Mouse (Mus musculus): ENCODE data around the gene Cdr2. TPM values are rescaled to one million over a fixed set of nuclear protein-coding genes. Genes with fewer than 3 reads are reported as not detected.
"Not testable (repeated sequence)": the region's sequence is repeated elsewhere in the genome, so short reads cannot be mapped to it uniquely, and the experiment has no call there.

Cdr2 gene
- polyA plus RNA-seq, 1 experiment from 2014 or later, result 14.0 TPM

DNA sequence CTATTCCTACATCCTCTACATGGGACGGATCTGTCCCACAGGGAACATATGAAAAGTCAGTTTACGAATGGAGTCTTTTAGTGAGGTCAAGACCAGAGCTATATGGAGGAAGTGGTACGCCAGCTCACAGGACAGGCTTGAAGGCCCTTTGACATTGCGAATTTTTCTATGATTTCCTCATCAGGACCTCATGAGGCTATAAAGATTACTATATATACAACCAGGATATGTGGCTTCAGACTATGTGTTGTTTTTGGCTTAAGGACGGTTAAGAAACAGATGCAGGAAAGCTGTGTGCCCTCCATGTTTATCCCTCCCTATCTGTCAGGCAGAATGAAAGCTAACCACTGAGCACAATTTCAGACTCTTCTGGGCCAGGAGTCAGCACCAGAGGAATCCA, 19.0 kb downstream of the Cdr2 start:
- WGBS, result 65% methylated on average over 5 of the region's 5 CpGs
- no peaks in the 10 kb centered on the region for H3K9me3 ChIP-seq
- no peak for ATAC-seq (ENCODE audit: insufficient read depth, low FRiP score, low read depth)
- no peak overlapping the region for H3K27ac ChIP-seq
- H3K4me1 ChIP-seq, result no peaks in the 10 kb centered on the region
- no peak overlapping the region for H3K4me3 ChIP-seq (replicated peaks)
- H3K36me3 ChIP-seq, result 0 out of 2 replicates have a peak, but pooled peaks cover 6% of the 10 kb centered on the region
- H3K4me2 ChIP-seq, result no peak overlapping the region
- H3K9ac ChIP-seq, result no peak overlapping the region
- no peaks in the 10 kb centered on the region for H3K27me3 ChIP-seq (replicated peaks)

DNA sequence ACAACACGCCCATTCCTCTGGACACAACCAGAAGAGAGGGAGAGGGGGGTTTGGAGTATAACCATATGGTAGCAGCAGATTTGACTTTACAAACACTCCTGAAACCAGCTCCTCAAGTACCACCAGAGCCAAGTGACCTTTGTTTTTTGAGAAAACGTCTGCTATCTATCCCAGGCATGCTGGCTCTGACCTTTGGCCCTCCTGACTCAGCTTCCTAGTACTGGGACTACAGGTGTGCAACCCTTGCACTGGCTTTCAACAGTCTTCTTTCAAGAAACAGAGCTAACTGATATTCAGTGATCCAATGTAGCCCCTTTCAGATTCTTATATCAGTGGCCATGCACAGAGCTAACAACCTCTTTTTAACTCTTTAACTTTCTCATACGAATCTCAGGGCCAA, 20.2 kb downstream of the Cdr2 start:
- Histone ChIP-seq H3K4me2 (no peak overlapping the region), H3K4me3 (replicated peaks) (no peak overlapping the region), H3K9ac (no peak overlapping the region), H3K4me1 (no peaks in the 10 kb centered on the region), H3K9me3 (no peaks in the 10 kb centered on the region), H3K27me3 (replicated peaks) (no peaks in the 10 kb centered on the region), H3K36me3 (0 out of 2 replicates have a peak, but pooled peaks cover 17% of the 10 kb centered on the region), H3K27ac (no peak overlapping the region)
- ATAC-seq (ENCODE audit: insufficient read depth, low FRiP score, low read depth), result no peak
- 58% methylated on average over 3 of the region's 3 CpGs for WGBS

DNA sequence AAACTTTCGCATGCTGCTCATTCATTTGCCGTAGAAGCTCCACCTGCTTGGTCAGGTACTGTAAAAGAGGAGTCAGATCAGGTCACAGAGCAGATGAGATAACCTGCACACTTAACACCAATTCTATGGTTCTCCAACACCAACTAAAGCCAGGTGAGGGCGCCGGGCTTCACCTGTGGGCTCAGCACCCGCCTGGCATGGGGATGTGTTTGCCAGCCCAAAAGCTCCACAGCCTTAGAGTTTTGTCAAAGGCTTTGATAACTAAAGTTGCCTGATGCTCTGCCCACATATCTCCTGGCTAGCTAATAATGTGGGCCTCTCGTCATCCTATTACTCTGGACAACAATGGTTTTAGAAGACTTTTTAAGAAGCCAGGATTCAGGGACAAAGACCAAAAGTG, 21.5 kb downstream of the Cdr2 start:
- H3K4me2 ChIP-seq, result no peak overlapping the region
- H3K4me1 ChIP-seq, result no peaks in the 10 kb centered on the region
- no peak for ATAC-seq (ENCODE audit: insufficient read depth, low FRiP score, low read depth)
- no peak overlapping the region for H3K27ac ChIP-seq
- no peak overlapping the region for H3K4me3 ChIP-seq (replicated peaks)
- 0 out of 2 replicates have a peak, but pooled peaks cover 17% of the 10 kb centered on the region for H3K36me3 ChIP-seq
- no peaks in the 10 kb centered on the region for H3K27me3 ChIP-seq (replicated peaks)
- no peak overlapping the region for H3K9ac ChIP-seq
- WGBS, result 86% methylated on average over 6 of the region's 6 CpGs
- H3K9me3 ChIP-seq, result no peaks in the 10 kb centered on the region

DNA sequence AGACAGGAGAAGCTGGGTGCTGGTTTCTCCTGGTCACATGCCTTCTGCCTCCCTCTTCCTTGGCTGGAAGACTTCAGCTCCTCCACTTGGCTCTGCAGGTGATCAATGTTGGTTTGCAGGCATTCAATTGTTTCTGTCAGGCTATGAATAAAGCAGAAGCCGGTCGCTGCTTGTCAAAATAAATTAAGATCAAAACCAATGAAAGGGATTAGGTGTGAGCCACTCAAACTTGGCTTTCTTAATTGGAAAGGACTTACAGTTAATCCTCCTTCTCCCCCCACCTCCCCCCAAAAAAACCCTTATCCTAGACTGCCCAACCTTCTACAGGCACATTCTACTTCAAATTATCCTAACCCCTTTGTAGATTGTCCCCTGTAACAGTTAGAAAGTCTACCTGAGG, 22.0 kb downstream of the Cdr2 start:
- H3K4me1 ChIP-seq, result no peaks in the 10 kb centered on the region
- H3K36me3 ChIP-seq, result 0 out of 2 replicates have a peak, but pooled peaks cover 17% of the 10 kb centered on the region
- H3K4me3 ChIP-seq (replicated peaks), result no peak overlapping the region
- H3K9ac ChIP-seq, result no peak overlapping the region
- no peak for ATAC-seq (ENCODE audit: insufficient read depth, low FRiP score, low read depth)
- H3K27ac ChIP-seq, result no peak overlapping the region
- 86% methylated on average over 2 of the region's 2 CpGs for WGBS
- H3K9me3 ChIP-seq, result no peaks in the 10 kb centered on the region
- no peaks in the 10 kb centered on the region for H3K27me3 ChIP-seq (replicated peaks)
- no peak overlapping the region for H3K4me2 ChIP-seq

DNA sequence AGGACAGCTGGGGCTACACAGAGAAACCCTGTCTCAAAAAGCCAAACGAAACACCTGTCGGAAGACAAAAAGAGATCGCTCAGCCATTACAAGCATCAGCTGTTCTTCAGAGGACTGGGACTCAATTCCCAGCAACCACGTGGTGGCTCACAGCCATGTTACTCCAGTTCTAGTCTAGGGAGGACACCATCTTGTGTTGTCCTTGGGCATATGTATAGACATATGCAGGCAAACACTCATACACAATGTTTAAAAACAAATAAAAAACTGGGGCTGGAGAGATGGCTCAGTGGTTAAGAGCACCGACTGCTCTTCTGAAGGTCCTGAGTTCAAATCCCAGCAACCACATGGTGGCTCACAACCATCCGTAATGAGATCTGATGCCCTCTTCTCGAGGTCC, 28.5 kb downstream of the Cdr2 start:
- not testable (repeated sequence) for H3K27ac ChIP-seq; ATAC-seq (ENCODE audit: insufficient read depth, low FRiP score, low read depth); H3K9ac ChIP-seq; H3K27me3 ChIP-seq (replicated peaks); H3K9me3 ChIP-seq; H3K4me1 ChIP-seq; H3K4me3 ChIP-seq (replicated peaks); H3K4me2 ChIP-seq
- H3K36me3 ChIP-seq, result 0 out of 2 replicates have a peak, but pooled peaks cover 17% of the 10 kb centered on the region
- WGBS, result 82% methylated on average over 7 of the region's 7 CpGs

DNA sequence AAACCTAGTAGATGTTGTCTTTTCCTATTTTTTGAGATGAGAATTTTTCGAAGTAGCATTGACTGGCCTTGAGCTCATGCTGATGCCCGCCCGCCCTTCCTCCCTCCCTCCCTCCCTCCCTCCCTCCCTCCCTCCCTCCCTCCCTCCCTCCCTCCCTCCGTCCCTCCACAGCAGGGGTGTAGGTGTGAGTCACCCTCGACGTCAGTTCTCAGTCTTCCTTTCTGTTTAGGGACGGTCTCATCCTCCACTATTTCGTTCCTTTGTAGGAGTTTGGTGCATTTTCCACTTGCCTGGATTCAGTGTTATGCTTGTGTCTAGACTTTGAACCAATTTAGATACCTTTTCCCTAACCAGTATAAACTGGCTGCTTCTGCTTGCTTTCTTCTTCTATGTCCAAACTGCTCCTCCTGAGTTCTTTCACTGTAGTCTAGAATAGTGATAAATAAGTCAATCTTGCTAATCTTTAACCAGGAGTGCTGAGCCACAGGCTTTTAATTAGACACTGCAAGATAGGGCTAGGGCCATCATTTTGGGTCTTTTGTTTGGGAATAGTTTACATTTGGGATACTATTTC, 38.1 kb downstream of the Cdr2 start:
- H3K4me1 ChIP-seq, result no peaks in the 10 kb centered on the region
- H3K4me2 ChIP-seq, result no peak overlapping the region
- H3K4me3 ChIP-seq (replicated peaks), result no peak overlapping the region
- ATAC-seq (ENCODE audit: insufficient read depth, low FRiP score, low read depth), result no peak
- no peak overlapping the region for H3K27ac ChIP-seq
- H3K27me3 ChIP-seq (replicated peaks), result no peaks in the 10 kb centered on the region
- WGBS, result 51% methylated on average over 7 of the region's 8 CpGs
- peaks cover 43% of the 10 kb centered on the region for H3K36me3 ChIP-seq
- no peaks in the 10 kb centered on the region for H3K9me3 ChIP-seq
- H3K9ac ChIP-seq, result no peak overlapping the region

DNA sequence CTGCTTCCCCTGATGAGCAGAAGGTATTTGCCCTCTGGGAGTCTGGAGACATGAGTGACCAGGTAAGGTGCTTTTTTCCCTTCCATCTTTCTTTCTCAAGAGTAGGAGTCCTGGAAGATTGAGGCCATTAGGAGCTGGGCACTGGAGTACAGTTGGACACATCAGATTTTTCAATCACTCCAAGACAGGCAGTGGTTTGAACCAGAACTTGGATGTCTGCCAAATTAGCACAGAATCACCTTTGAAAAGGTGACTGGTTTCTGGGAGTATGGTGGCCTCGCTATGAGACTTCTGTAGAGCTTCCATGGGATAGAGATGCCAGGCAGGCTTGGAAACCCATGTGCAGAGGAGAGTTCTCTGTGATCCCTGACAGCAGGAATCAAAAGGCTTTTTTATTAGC, 39.6 kb downstream of the Cdr2 start:
- no peaks in the 10 kb centered on the region for H3K9me3 ChIP-seq
- ATAC-seq (ENCODE audit: insufficient read depth, low FRiP score, low read depth), result no peak
- 77% methylated on average over 1 of the region's 1 CpGs for WGBS
- no peak overlapping the region for H3K4me3 ChIP-seq (replicated peaks)
- H3K9ac ChIP-seq, result no peak overlapping the region
- H3K27ac ChIP-seq, result no peak overlapping the region
- H3K4me1 ChIP-seq, result no peaks in the 10 kb centered on the region
- peaks cover 44% of the 10 kb centered on the region for H3K36me3 ChIP-seq
- no peak overlapping the region for H3K4me2 ChIP-seq
- H3K27me3 ChIP-seq (replicated peaks), result no peaks in the 10 kb centered on the region

DNA sequence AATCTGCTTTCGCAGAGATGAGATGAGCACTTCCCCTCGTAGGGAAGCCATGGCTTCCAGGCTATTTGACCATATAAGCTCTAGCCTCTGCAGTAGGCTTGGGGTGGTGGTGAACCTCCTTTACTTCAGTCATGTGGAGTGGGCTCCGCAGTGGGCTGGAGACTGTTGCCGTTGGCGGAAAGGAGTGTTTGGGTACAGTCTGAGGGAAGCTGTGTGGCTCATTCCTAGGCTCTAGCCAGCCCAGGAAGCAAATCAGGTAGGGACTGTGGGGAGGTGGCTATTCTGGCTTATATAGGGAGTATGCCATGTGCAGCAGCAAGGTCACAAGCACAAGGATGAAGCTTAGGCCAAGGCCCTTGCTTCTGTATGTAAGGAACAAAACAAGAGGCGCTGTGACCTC, 40.9 kb downstream of the Cdr2 start:
- no peak overlapping the region for H3K4me2 ChIP-seq
- H3K4me1 ChIP-seq, result no peaks in the 10 kb centered on the region
- no peak overlapping the region for H3K27ac ChIP-seq
- no peaks in the 10 kb centered on the region for H3K27me3 ChIP-seq (replicated peaks)
- WGBS, result 92% methylated on average over 6 of the region's 6 CpGs
- H3K4me3 ChIP-seq (replicated peaks), result no peak overlapping the region
- no peak overlapping the region for H3K9ac ChIP-seq
- peaks cover 54% of the 10 kb centered on the region for H3K36me3 ChIP-seq
- no peak for ATAC-seq (ENCODE audit: insufficient read depth, low FRiP score, low read depth)
- no peaks in the 10 kb centered on the region for H3K9me3 ChIP-seq

DNA sequence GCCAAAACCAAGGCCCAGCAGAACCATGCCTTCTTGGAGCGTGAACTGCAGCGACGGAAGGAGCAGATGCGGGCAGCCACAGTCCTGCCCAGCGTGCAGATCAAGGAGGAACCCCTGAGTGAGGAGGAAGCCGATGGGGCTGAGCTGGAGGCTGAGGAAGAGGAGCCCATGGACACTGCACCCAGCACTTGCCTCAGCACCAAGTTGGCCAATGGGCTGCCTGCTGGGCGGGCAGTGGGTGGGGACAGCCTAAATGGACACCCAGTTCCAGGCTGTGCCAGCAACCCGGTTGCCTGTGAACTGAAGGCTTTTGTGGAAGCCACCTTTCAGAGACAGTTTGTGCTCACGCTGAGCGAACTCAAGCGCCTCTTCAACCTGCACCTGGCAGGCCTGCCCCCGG, 41.8 kb downstream of the Cdr2 start:
- ATAC-seq (ENCODE audit: insufficient read depth, low FRiP score, low read depth), result no peak
- Histone ChIP-seq H3K27ac (no peak overlapping the region), H3K36me3 (peaks cover 58% of the 10 kb centered on the region), H3K4me2 (no peak overlapping the region), H3K4me3 (replicated peaks) (no peak overlapping the region), H3K9ac (no peak overlapping the region), H3K9me3 (no peaks in the 10 kb centered on the region), H3K27me3 (replicated peaks) (no peaks in the 10 kb centered on the region), H3K4me1 (no peaks in the 10 kb centered on the region)
- WGBS, result 88% methylated on average over 12 of the region's 12 CpGs

DNA sequence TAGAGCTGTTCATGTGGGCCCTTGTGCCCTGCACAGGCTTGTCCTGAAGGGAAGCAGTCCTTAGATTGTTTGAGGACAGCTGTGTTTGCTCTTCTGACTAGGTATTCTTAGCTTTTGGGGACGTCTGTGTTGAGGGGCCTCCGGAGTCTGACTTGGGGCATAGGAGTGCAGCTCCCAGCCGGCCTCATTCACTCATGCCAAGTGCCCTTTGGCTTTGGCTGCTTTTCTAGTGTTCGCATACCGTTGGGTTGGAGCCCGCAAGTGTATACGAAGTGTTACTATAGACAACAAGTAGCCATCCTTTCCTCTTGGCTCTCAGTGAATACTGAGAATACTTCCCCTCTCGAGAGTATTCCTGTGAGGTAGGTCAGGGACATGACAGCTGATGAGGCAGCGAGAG, 43.9 kb downstream of the Cdr2 start:
- H3K27ac ChIP-seq, result no peak overlapping the region
- no peak overlapping the region for H3K9ac ChIP-seq
- no peaks in the 10 kb centered on the region for H3K4me1 ChIP-seq
- ATAC-seq (ENCODE audit: insufficient read depth, low FRiP score, low read depth), result no peak
- H3K4me2 ChIP-seq, result no peak overlapping the region
- WGBS, result 73% methylated on average over 9 of the region's 9 CpGs
- no peak overlapping the region for H3K4me3 ChIP-seq (replicated peaks)
- no peaks in the 10 kb centered on the region for H3K9me3 ChIP-seq
- H3K27me3 ChIP-seq (replicated peaks), result no peaks in the 10 kb centered on the region
- H3K36me3 ChIP-seq, result peaks cover 58% of the 10 kb centered on the region

DNA sequence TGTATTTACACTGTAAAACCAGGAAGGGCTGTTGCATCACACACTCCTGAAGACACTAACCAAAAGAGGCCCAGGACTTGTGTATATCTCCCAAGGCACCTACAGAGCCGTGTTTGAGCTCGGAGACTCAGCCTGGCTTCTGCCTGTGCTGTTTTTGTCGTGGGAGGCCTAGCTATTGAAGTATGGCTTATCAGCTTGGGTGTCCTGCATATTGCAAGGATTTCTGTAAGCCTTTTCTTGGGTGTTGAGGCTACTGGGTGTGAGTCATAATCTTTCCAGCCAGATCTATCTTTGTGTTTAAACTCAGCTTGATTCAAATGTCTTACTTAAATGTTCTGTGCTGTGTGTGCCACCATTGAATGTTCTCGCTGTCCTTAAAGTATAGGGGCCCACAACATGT, 45.6 kb downstream of the Cdr2 start:
- WGBS, result 76% methylated on average over 4 of the region's 4 CpGs
- H3K9ac ChIP-seq, result no peak overlapping the region
- no peaks in the 10 kb centered on the region for H3K9me3 ChIP-seq
- ATAC-seq (ENCODE audit: insufficient read depth, low FRiP score, low read depth), result no peak
- no peaks in the 10 kb centered on the region for H3K27me3 ChIP-seq (replicated peaks)
- no peaks in the 10 kb centered on the region for H3K4me1 ChIP-seq
- no peak overlapping the region for H3K4me2 ChIP-seq
- H3K4me3 ChIP-seq (replicated peaks), result no peak overlapping the region
- H3K36me3 ChIP-seq, result peaks cover 61% of the 10 kb centered on the region
- H3K27ac ChIP-seq, result no peak overlapping the region

DNA sequence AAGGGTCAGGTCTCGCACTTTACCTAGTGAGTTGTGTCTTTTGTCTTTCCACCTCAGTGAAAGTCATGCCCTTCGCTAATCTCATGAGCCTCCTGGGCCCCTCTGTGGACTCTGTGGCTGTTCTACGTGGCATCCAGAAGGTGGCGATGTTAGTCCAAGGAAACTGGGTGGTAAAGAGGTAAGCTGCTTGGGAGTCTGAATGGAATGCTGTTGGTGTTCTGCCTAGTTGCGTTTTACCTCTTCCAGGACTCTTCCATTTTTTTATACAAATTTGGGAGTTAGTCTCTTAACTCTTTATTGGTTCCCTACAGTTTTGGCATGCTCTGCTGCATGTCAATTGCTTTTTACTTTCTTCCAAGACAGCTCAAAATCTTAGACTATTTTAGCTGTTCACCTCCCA, 47.4 kb downstream of the Cdr2 start:
- Histone ChIP-seq H3K4me2 (no peak overlapping the region), H3K4me1 (no peaks in the 10 kb centered on the region), H3K9me3 (no peaks in the 10 kb centered on the region), H3K27ac (no peak overlapping the region), H3K9ac (no peak overlapping the region), H3K27me3 (replicated peaks) (no peaks in the 10 kb centered on the region), H3K36me3 (peaks cover 59% of the 10 kb centered on the region), H3K4me3 (replicated peaks) (no peak overlapping the region)
- WGBS, result 32% methylated on average over 5 of the region's 5 CpGs
- ATAC-seq (ENCODE audit: insufficient read depth, low FRiP score, low read depth), result no peak

DNA sequence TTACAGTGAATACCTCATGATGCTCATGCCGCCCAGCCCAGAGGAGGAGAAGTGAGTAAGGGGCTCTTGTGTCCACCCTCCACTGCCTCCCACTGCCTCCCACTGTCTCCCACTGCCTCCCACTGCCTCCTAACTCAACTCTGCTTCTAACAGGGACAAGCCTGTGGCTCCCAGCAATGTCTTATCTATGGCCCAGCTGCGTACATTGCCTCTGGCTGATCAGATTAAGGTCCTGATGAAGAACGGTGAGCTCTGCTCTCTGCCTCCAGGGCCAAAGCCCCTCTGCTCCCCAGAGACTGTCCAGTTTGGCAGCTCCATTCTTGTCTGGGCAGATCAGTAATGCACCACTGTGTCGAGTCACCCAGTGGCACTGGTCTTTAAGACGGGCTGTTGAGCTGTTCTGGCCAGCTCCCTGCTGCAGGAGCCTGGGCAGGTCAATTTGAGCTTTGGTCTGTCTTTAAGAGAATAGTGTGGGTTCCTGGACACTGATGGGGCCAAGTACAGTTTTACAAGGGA, 48.4 kb downstream of the Cdr2 start:
- peaks cover 59% of the 10 kb centered on the region for H3K36me3 ChIP-seq
- no peaks in the 10 kb centered on the region for H3K9me3 ChIP-seq
- no peak overlapping the region for H3K4me2 ChIP-seq
- WGBS, result 79% methylated on average over 4 of the region's 5 CpGs
- peak; percentile 19; the same call in 1 of the 2 replicates for ATAC-seq (ENCODE audit: insufficient read depth, low FRiP score, low read depth)
- H3K9ac ChIP-seq, result no peak overlapping the region
- no peak overlapping the region for H3K27ac ChIP-seq
- no peak overlapping the region for H3K4me3 ChIP-seq (replicated peaks)
- H3K4me1 ChIP-seq, result no peaks in the 10 kb centered on the region
- no peaks in the 10 kb centered on the region for H3K27me3 ChIP-seq (replicated peaks)

All from stomach, embryonic 15.5 days (tissue).